Mouse (Mus musculus): ENCODE data around the gene Psmf1.
A peak's percentile ranks its signal among the peaks of the same experiment; 100 is the strongest.

Gene Psmf1

GRCm38 (mm10) chr2:151743845-151744244, at the start of gene Psmf1:
Gene Psmf1, minus strand, starts transcription at chr2:151744186.
- DNase-seq = no peak

- DNase-seq = no peak
Measured at GRCm38 (mm10) chr2:151791156-151791555, 47.2 kb upstream of the Psmf1 start.

GRCm38 (mm10) chr2:151790169-151790568, 46.2 kb upstream of the Psmf1 start:
- no peak for DNase-seq

- DNase-seq = no peak
Measured at GRCm38 (mm10) chr2:151788221-151788977, 44.4 kb upstream of the Psmf1 start.

GRCm38 (mm10) chr2:151783493-151783892, 39.5 kb upstream of the Psmf1 start:
- DNase-seq = no peak

GRCm38 (mm10) chr2:151777366-151777765, 33.4 kb upstream of the Psmf1 start:
- DNase-seq = no peak

- DNase-seq = no peak
Measured at GRCm38 (mm10) chr2:151773476-151773875, 29.5 kb upstream of the Psmf1 start.

GRCm38 (mm10) chr2:151772169-151772568, 28.2 kb upstream of the Psmf1 start:
- peak in 1 of 2 experiments; percentile 10 for DNase-seq

GRCm38 (mm10) chr2:151764557-151764956, 20.6 kb upstream of the Psmf1 start:
- no peak for DNase-seq

- DNase-seq = no peak
Measured at GRCm38 (mm10) chr2:151758806-151759353, 14.9 kb upstream of the Psmf1 start.

GRCm38 (mm10) chr2:151757451-151757850, 13.5 kb upstream of the Psmf1 start:
- no peak for DNase-seq

GRCm38 (mm10) chr2:151756277-151757061, 12.5 kb upstream of the Psmf1 start:
- DNase-seq = no peak

GRCm38 (mm10) chr2:151751330-151751729, 7.3 kb upstream of the Psmf1 start:
- no peak for DNase-seq

GRCm38 (mm10) chr2:151747847-151748705, 4.1 kb upstream of the Psmf1 start:
- peak; percentile 70 to 80 for DNase-seq

- DNase-seq = no peak
Measured at GRCm38 (mm10) chr2:151742850-151743679, 921 bp downstream of the Psmf1 start.

- no peak for DNase-seq
Measured at GRCm38 (mm10) chr2:151742084-151742483, 1.9 kb downstream of the Psmf1 start.

- DNase-seq = peak; percentile 93 to 94
Measured at GRCm38 (mm10) chr2:151740741-151741526, 3.1 kb downstream of the Psmf1 start.

GRCm38 (mm10) chr2:151739505-151739904, 4.5 kb downstream of the Psmf1 start:
- DNase-seq = no peak

GRCm38 (mm10) chr2:151739081-151739480, 4.9 kb downstream of the Psmf1 start:
- DNase-seq = no peak

- DNase-seq = no peak
Measured at GRCm38 (mm10) chr2:151738460-151738859, 5.5 kb downstream of the Psmf1 start.

GRCm38 (mm10) chr2:151735422-151735821, 8.6 kb downstream of the Psmf1 start:
- no peak for DNase-seq
